Mouse (Mus musculus): Measurements from ENCODE around the gene Cutal. TPM values are rescaled to one million over a fixed set of nuclear protein-coding genes. Genes with fewer than 3 reads are reported as not detected.
"Not testable (repeated sequence)": the region's sequence is repeated elsewhere in the genome, so short reads cannot be mapped to it uniquely, and the experiment has no call there.

The Cutal gene
- under 1 TPM in 1 of 2 experiments, not detected in 1; 0.48 TPM for total RNA-seq (2021)
- long read RNA-seq, experiment 1 = 0 reads
- long read RNA-seq, experiment 2 = 0 reads

GRCm38 (mm10) chr2:34874271-34874670 lies at the start of gene Cutal:
Gene Cutal (plus strand): TSS chr2:34874396.
- no peak for DNase-seq (ENCODE audit: low spot score in 2 of 2)

- peak; percentile 91 to 92 for DNase-seq (ENCODE audit: low spot score in 2 of 2)
Measured at GRCm38 (mm10) chr2:34825827-34826459, 48.3 kb upstream of the Cutal start, which contains the start of gene Fbxw2. Gene Fbxw2 (minus strand): TSS chr2:34826311.

DNA sequence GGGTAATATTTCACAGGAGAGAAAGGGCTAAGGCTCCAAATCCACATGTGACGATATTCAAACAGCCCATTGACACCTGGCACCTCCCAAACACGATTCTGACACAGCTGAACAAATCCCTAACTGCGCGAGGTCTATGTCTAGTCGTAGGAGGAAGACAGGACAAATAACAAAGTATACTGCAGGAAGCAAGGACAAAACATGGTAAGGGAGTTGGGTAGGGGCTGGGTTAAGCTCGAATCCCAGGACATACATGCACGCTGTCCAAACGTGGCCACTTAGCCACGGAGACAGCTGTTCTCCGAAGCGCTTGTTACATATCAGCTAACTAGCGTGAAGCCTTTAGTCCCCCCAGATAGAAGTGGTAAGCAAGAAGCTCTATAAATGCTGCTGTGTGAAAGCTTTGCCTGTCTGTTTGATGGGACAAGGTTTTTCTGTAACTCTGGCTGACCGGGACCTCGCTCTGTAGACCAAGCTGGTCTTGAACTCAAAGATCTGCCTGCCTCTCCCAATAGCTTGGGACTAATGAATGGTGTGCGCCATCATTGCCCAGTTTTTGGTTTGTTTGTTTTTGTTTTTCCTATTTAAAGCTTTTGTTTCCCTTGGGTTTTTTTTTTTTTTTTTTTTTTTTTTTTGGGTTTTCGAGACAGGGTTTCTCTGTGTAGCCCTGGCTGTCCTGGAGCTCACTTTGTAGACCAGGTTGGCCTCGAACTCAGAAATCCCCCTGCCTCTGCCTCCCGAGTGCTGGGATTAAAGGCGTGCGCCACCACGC lies 47.5 kb upstream of the Cutal start:
- DNase-seq (ENCODE audit: low spot score in 2 of 2) = no peak

DNA sequence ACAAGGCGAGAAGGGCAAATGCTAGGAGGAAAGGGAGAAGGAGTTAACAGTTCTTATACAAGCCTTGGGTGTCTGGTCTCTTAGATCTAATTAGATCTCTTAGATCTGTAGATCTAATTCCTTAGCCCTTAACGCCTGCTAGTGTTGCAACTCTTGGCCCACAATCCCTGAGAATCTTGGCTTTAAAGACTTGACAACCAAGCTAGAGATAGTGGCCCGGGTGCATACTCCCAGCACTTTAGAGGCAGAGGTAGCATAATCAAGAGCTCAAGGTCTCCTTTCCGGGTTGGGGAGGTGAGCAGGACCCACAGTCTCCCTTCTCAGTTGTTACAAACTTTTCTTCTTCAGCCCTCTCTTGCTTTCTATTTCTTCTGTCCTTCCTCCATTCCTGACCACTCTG lies 46.6 kb upstream of the Cutal start:
- DNase-seq (ENCODE audit: low spot score in 2 of 2) = no peak

- DNase-seq (ENCODE audit: low spot score in 2 of 2) = peak in 1 of 2 experiments; percentile 19
Measured at GRCm38 (mm10) chr2:34828026-34828425, 46.2 kb upstream of the Cutal start.

DNA sequence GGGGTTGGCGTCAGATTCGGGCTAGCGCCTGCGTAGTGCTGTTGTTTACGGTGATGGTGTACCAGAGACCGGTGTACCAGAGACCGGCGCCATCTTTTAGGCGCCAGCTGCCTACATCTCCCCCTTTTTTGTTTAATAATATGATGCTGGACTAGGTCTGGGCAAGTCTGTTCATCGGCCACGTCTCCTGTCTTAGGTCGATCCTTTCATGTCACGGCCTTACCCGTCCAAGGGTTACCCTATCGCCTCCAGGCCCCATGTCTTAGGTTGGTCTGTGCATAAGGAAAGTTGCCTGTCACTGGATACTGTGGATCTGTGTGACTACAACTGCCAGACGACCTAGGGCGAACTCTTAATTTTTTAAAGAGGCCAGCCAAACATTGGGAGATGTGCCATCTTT lies 44.1 kb upstream of the Cutal start:
- not testable (repeated sequence) for DNase-seq (ENCODE audit: low spot score in 2 of 2)

GRCm38 (mm10) chr2:34832766-34833457 lies 41.3 kb upstream of the Cutal start, which contains the start of gene Gm34653:
Gene Gm34653 (plus strand): TSS chr2:34833007.
- DNase-seq (ENCODE audit: low spot score in 2 of 2) = not testable (repeated sequence)

DNA sequence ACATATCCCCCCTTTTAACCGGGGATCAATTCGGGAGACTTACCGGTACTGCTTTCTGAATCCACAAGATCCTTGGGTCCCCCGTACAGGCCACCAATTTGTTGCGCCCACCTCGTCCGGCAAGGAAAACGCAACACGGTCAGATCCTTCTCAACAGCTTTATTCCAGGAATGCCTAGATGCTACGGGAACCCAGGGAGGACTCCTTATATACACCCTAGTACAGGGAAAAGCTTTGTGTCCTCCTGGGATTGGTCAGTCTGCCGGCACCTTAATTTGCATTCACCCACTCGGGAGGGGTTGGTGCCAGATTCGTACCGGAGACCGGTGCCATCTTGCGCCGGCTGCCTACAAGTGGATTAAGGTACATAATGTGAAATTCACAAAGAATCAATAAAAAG lies 40.6 kb upstream of the Cutal start:
- DNase-seq (ENCODE audit: low spot score in 2 of 2) = no peak

DNA sequence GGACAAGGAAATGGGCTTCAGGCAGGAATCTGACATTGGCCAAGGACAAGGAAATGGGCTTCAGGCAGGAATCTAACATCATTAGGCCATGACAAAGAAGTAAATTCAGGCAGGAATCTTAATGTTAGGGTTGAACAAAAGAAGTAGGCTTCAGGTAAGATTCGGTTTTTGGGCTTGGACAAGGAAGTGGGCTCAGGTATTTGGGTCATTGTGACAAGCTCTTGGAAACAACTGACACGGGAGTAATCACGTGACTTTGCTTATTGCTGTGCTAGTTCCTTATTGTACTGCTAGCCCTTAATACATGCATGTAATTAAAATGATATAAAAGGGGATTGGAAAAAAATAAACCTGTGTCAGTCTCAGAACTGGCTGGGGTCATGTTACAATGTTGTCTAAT lies 38.5 kb upstream of the Cutal start:
- no peak for DNase-seq (ENCODE audit: low spot score in 2 of 2)

GRCm38 (mm10) chr2:34840143-34840542 lies 34.1 kb upstream of the Cutal start:
- DNase-seq (ENCODE audit: low spot score in 2 of 2) = not testable (repeated sequence)

DNA sequence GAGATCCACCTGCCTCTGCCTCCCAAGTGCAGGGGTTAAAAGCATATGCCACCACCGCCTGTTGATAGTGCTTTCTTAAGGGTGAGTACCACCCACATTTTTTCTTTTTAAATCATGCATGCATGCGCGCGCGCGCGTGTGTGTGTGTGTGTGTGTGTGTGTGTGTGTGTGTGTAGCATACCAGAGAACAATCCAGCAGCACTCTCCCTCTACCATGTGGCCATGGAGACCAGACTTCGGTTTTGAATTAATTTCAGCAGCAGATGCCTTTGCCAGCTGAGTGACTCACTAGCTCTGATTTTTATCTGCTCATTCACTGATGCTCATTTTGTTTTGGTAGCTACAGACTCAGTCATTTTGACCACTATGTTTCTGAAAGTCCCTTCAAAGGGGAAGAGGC lies 32.5 kb upstream of the Cutal start:
- no peak for DNase-seq (ENCODE audit: low spot score in 2 of 2)

GRCm38 (mm10) chr2:34843211-34843939 lies 30.8 kb upstream of the Cutal start:
- DNase-seq (ENCODE audit: low spot score in 2 of 2) = peak; percentile 29 to 59

GRCm38 (mm10) chr2:34847702-34848101 lies 26.5 kb upstream of the Cutal start:
- DNase-seq (ENCODE audit: low spot score in 2 of 2) = no peak

DNA sequence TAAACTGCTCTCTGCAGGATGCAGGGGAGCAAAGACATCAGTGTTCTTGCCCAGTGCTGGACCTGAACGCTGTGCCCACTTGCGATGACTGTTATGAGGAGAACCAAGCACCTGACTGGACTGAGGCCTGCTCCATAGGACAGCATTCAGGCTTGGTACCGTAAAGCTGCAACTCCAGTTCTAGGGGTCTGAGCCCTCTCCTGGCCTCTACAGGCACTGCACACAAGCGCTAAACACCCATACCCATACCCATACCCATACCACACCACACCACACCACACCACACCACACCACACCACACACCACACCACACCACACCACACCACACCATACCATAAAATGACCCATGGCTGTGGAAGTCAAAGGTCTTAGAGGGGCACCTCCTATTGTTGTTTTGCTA lies 18.9 kb upstream of the Cutal start:
- no peak for DNase-seq (ENCODE audit: low spot score in 2 of 2)

DNA sequence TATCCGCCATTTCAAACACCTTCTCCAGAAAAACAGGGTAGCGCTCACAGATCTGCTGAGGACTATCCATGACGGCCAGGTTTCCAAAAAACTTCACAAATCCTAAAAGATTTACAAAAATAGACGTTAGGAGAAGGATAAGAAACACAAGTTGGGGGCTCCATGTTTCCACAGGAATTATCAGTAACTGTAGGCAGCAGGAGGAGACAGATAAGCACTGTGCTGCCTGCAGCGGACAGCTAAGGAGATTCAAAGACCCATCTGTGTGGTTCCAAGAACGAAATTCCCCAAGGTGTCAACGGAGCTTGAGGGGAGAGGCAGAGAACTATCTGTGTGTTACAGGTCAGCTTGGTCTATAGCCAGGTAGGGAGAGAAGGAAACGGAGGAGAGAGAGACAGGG lies 16.5 kb upstream of the Cutal start:
- no peak for DNase-seq (ENCODE audit: low spot score in 2 of 2)

- DNase-seq (ENCODE audit: low spot score in 2 of 2) = no peak
Measured at GRCm38 (mm10) chr2:34869680-34870079, 4.5 kb upstream of the Cutal start.

DNA sequence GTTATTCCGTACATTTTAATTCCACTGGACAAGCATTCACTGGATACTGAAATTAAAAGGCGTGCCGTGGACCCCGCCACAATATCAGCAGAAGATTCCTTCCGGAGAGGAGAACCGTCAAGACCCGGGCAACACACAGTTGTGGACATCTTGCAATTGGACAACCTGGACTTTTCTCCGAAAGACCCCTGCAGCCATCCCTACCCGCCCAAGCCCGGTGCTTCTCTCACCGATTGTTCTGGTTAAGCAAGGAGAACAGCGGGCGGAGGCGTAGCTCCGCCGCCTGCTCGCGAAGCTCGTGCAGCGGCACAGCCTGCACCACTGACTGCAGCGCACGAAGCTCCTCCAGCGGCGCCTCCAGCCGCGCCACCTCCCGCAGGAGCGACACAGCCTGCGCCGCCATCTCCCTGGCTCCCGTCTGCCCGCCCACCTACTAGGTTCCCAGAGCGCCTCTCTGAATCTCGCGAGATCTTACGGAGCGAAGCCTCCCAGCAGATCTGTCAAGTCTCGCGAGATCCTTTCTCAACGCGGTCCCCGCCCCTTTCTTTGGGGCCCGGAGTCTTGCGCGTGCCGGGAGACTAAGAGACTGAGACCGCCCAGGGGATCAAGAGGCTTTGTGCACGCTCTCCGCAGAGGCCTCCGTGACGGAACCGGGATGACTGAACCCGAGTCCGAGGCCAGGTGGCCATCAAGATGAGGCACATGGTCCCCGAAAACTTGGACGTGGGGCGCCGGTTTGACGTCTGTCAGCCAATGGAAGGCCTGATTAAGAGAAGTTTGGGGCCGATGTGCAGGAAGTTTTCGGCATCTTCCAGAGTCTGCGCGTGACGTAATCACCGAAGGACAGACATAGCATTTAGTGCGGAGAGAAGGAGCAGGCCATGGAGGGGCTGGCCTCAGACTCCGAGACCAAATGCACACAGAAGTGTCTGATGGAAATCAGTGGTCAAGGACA lies 3.4 kb upstream of the Cutal start:
- DNase-seq (ENCODE audit: low spot score in 2 of 2) = peak; percentile 84

DNA sequence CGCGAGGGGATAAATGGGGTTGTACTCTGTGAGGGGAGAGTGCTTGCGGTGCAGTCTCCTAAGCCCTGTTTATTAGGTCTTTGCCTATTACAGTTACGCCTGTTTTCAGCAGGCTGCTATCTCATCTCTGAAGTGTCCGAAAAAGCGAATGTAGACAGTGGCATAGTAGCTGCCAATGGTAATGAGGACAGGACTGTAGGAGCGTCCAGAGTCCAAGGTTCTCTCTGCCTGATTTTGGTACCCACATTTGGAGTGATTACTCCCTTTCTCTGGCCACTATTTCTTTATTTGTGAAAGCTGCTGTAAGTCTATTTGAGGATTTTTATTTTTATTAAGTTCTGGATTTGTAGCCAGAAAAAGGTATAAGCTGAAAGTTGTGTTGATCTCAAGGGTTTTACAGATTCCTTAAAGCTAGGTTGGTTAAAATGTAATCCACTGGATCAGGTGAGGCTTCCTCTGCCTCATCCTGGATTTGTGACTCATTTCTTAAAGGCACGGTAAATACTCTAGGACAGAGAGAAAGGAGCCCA lies 685 bp downstream of the Cutal start, which contains the start of gene Psmd5:
TSS of gene Psmd5 (minus strand) at position 153 of the 530 bp plus-strand sequence.
- no peak for DNase-seq (ENCODE audit: low spot score in 2 of 2)

- no peak for DNase-seq (ENCODE audit: low spot score in 2 of 2)
Measured at GRCm38 (mm10) chr2:34880054-34880453, 5.9 kb downstream of the Cutal start.

GRCm38 (mm10) chr2:34882757-34883156 lies 8.6 kb downstream of the Cutal start:
- DNase-seq (ENCODE audit: low spot score in 2 of 2) = no peak

All from adrenal gland, adult 18-20 months (tissue).